Mouse (Mus musculus): ENCODE measurements around the gene Matk. TPM values are rescaled to one million over a fixed set of nuclear protein-coding genes. Genes with fewer than 3 reads are reported as not detected.

The Matk gene
- polyA plus RNA-seq (2012; rRNA removed) = 0.74 and 1.1 TPM in 2 replicates
- polyA plus RNA-seq (2014; fragmentation: Nextera tagmentation; extraction: Ambion mirVana) = 1.3 and 1.6 TPM in 2 replicates

GRCm38 (mm10) chr10:81252424-81253419 lies at the start of gene Matk:
Gene Matk, plus strand, starts transcription at chr10:81252935.
- no peak within 1 kb of the TSS for H3K4me3 ChIP-seq (ENCODE audit: insufficient read depth in 1 of 2, low read depth in 2 of 2, low read length in 2 of 2)
- no peak for DNase-seq (ENCODE audit: low read depth in 3 of 3, low spot score in 3 of 3)
- no peak within 1 kb of the TSS for H3K4me2 ChIP-seq (ENCODE audit: low read depth)
- no peak for ATAC-seq (ENCODE audit: insufficient read depth)
- H3K9me3 ChIP-seq (ENCODE audit: control insufficient read depth, low read length) = no peaks in the 10 kb centered on the region
- no peak within 1 kb of the TSS for H3K9ac ChIP-seq (replicated peaks)
- WGBS (ENCODE audit: insufficient replicate concordance) = 15% methylated on average over 43 of the region's 44 CpGs
- H3K27ac ChIP-seq = no peak within 1 kb of the TSS
- TF ChIP-seq EP300 (IDR thresholded peaks at IDR 0.05; ENCODE audit: low read depth) (no peak), CTCF (IDR thresholded peaks at IDR 0.05; ENCODE audit: low read depth) (no peak)
- H3K27me3 ChIP-seq (ENCODE audit: control insufficient read depth, insufficient read depth, low read length) = peaks cover 37% of the 10 kb centered on the region
- H3K36me3 ChIP-seq (replicated peaks; ENCODE audit: control insufficient read depth, insufficient read depth, low read depth) = no peaks in the 10 kb centered on the region
- no peaks in the 10 kb centered on the region for H3K4me1 ChIP-seq (replicated peaks; ENCODE audit: control insufficient read depth in 2 of 2, insufficient read depth in 2 of 2, low read length in 1 of 2)

GRCm38 (mm10) chr10:81202978-81203720 lies 49.6 kb upstream of the Matk start:
- WGBS (ENCODE audit: insufficient replicate concordance) = 21% methylated on average over 8 of the region's 8 CpGs
- Histone ChIP-seq H3K36me3 (replicated peaks; ENCODE audit: control insufficient read depth, insufficient read depth, low read depth) (no peaks in the 10 kb centered on the region), H3K27ac (peak overlapping the region; percentile 25; the same call in 1 of the 2 replicates), H3K4me2 (ENCODE audit: low read depth) (no peak overlapping the region), H3K4me1 (replicated peaks; ENCODE audit: control insufficient read depth in 2 of 2, insufficient read depth in 2 of 2, low read length in 1 of 2) (peaks cover 2 to 11% of the 10 kb centered on the region in 2 experiments), H3K27me3 (ENCODE audit: control insufficient read depth, insufficient read depth, low read length) (no peaks in the 10 kb centered on the region; the same call in 1 of the 2 replicates), H3K4me3 (ENCODE audit: insufficient read depth in 1 of 2, low read depth in 2 of 2, low read length in 2 of 2) (no peak overlapping the region), H3K9ac (replicated peaks) (no peak overlapping the region), H3K9me3 (ENCODE audit: control insufficient read depth, low read length) (no peaks in the 10 kb centered on the region)
- ATAC-seq (ENCODE audit: insufficient read depth) = peak; percentile 84
- DNase-seq (ENCODE audit: low read depth in 3 of 3, low spot score in 3 of 3) = peak; percentile 64 to 75 (median 65)
- TF ChIP-seq EP300 (IDR thresholded peaks at IDR 0.05; ENCODE audit: low read depth) = no peak
- no peak for TF ChIP-seq CTCF (IDR thresholded peaks at IDR 0.05; ENCODE audit: low read depth)

- H3K4me2 ChIP-seq (ENCODE audit: low read depth) = no peak overlapping the region
- H3K9ac ChIP-seq (replicated peaks) = no peak overlapping the region
- 53% methylated on average over 4 of the region's 4 CpGs for WGBS (ENCODE audit: insufficient replicate concordance)
- ATAC-seq (ENCODE audit: insufficient read depth) (no peak), DNase-seq (ENCODE audit: low read depth in 3 of 3, low spot score in 3 of 3) (no peak)
- no peak overlapping the region for H3K27ac ChIP-seq
- TF ChIP-seq CTCF (IDR thresholded peaks at IDR 0.05; ENCODE audit: low read depth) (no peak), EP300 (IDR thresholded peaks at IDR 0.05; ENCODE audit: low read depth) (no peak)
- no peaks in the 10 kb centered on the region for H3K36me3 ChIP-seq (replicated peaks; ENCODE audit: control insufficient read depth, insufficient read depth, low read depth)
- H3K27me3 ChIP-seq (ENCODE audit: control insufficient read depth, insufficient read depth, low read length) = no peaks in the 10 kb centered on the region; the same call in 1 of the 2 replicates
- H3K4me3 ChIP-seq (ENCODE audit: insufficient read depth in 1 of 2, low read depth in 2 of 2, low read length in 2 of 2) = no peak overlapping the region
- H3K4me1 ChIP-seq (replicated peaks; ENCODE audit: control insufficient read depth in 2 of 2, insufficient read depth in 2 of 2, low read length in 1 of 2) = peaks cover 2 to 11% of the 10 kb centered on the region in 2 experiments
- H3K9me3 ChIP-seq (ENCODE audit: control insufficient read depth, low read length) = no peaks in the 10 kb centered on the region
These were observed 48.6 kb upstream of the Matk start for GRCm38 (mm10) chr10:81204137-81204536.

- no peak overlapping the region for H3K27ac ChIP-seq
- no peak overlapping the region for H3K4me2 ChIP-seq (ENCODE audit: low read depth)
- DNase-seq (ENCODE audit: low read depth in 3 of 3, low spot score in 3 of 3) = no peak
- no peak overlapping the region for H3K9ac ChIP-seq (replicated peaks)
- peak; percentile 69 for TF ChIP-seq CTCF (IDR thresholded peaks at IDR 0.05; ENCODE audit: low read depth)
- TF ChIP-seq EP300 (IDR thresholded peaks at IDR 0.05; ENCODE audit: low read depth) = no peak
- H3K36me3 ChIP-seq (replicated peaks; ENCODE audit: control insufficient read depth, insufficient read depth, low read depth) = no peaks in the 10 kb centered on the region
- H3K4me3 ChIP-seq (ENCODE audit: insufficient read depth in 1 of 2, low read depth in 2 of 2, low read length in 2 of 2) = no peak overlapping the region
- ATAC-seq (ENCODE audit: insufficient read depth) = no peak
- no peaks in the 10 kb centered on the region for H3K4me1 ChIP-seq (replicated peaks; ENCODE audit: control insufficient read depth in 2 of 2, insufficient read depth in 2 of 2, low read length in 1 of 2)
- peaks cover 3% of the 10 kb centered on the region for H3K9me3 ChIP-seq (ENCODE audit: control insufficient read depth, low read length)
- no peaks in the 10 kb centered on the region for H3K27me3 ChIP-seq (ENCODE audit: control insufficient read depth, insufficient read depth, low read length)
- 85% methylated on average over 5 of the region's 5 CpGs for WGBS (ENCODE audit: insufficient replicate concordance)
These were observed 42.6 kb upstream of the Matk start for GRCm38 (mm10) chr10:81210154-81210553.
